Mouse (Mus musculus): ENCODE data around the gene Mphosph6. TPM values are rescaled to one million over a fixed set of nuclear protein-coding genes. Genes with fewer than 3 reads are reported as not detected.

Mphosph6 gene
- total RNA-seq, 2 experiments from 2014 or later = 20.3 to 22.9 TPM

DNA sequence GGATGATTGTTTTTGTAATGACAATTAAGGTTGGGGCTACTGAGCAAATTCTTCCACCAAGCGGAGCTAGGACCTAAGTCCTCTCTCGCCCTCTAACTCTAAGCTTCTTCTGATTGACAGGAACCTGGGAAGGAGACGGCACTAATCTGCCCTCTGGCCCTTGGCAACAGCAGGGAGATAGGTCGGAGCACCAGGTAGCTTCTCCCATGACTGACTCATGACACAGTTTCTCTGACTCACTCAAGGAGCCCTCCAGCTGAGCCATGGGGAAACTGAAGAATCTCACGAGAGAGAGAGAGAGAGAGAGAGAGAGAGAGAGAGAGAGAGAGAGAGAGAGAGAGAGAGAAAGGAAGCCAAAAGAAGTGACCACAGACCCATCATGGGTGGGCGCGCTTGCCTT lies 32.8 kb downstream of the Mphosph6 start:
- DNase-seq = no peak

DNA sequence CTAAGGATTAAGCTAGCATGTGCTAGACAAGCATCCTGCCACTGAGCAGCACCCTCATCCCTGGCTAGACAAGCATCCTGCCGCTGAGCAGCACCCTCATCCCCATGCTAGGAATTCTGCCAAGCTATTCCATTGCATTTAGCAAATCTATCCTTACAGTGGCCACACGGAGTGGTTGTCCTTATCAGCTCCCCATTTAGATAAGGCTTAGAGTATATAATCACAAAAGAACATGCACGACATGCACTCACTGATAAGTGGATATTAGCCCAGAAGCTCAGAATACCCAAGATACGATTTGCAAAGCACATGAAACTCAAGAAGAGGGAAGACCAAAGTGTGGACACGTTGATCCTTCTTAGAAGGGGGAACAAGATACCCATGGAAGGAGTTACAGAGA lies 35.8 kb downstream of the Mphosph6 start:
- DNase-seq = no peak

DNA sequence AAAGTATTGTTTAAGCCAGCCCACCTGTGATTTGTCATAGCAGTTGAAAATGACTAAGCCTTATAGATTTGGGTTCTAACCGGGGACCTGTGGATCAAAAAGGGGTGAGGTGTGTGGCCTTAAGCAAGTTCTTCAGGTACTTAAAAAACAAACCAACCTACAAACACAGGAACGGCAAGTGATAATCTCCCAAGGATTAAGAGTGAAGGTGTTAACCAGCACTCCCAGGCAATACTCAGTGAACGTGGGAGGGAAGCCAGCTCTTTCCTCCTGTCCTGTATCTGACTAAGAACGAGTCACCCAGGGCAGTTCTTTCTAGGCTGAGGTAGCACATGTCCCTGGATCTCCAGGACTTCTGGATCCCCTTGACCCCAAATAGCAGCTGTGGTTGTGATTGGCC lies 37.1 kb downstream of the Mphosph6 start:
- DNase-seq = no peak

DNA sequence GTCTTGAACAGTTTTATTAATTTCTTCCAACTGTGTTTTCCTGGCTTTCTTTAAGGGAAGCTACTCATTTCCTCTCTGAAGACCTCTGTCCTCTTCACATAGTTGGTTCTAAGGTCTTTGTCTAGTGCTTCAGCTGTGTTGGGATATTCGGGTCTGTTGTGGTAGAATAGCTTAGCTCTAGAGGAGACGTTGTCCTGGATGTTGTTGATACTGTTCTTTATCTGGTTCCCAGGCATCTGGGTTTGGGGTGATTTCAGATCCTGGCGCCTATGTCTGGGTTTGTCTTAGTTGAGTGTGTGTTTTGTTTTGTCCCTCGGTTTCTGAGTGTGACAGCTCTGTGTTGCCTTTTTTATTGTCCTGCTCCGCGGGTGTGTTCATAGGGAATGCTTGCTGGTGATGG lies 39.0 kb downstream of the Mphosph6 start:
- DNase-seq = no peak

DNA sequence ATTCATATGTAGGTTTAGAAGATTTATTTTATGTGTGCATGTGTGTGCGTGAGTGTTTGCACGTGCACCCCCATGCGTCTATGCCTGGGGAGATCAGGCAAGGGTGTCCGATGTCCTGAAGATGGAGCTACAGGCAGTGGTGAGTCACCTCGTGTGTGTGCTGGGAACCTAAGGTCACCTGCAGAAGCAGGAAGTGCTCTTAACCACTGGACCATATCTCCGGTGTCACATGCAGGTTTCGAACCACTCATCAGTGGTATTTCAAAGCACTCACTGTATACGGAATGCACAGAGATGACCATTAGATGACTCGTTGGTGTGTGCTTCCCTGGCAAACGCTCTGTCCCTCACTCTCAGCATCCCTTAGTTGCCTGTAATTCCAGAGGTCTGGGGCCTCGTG lies 43.8 kb downstream of the Mphosph6 start:
- no peak for DNase-seq

DNA sequence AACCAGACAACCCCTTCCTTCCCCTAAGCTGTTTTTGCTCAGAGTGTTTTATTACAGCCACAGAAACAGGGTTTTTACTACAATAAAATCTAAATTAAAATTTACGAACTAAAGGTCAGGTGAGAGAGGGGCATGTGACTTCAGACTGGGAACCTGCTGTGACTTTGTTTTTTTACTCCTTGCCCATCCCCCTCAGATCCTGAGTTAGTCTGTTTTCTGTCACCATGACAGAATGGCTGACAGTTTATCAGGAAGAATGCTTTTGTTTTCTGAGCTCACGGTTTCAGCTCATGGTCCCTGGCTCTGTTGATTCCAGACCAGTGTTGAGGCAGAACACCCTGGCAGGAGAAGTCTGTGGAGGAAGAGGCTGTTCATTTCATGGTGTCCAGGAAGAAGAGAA lies 52.3 kb downstream of the Mphosph6 start:
- no peak for DNase-seq

DNA sequence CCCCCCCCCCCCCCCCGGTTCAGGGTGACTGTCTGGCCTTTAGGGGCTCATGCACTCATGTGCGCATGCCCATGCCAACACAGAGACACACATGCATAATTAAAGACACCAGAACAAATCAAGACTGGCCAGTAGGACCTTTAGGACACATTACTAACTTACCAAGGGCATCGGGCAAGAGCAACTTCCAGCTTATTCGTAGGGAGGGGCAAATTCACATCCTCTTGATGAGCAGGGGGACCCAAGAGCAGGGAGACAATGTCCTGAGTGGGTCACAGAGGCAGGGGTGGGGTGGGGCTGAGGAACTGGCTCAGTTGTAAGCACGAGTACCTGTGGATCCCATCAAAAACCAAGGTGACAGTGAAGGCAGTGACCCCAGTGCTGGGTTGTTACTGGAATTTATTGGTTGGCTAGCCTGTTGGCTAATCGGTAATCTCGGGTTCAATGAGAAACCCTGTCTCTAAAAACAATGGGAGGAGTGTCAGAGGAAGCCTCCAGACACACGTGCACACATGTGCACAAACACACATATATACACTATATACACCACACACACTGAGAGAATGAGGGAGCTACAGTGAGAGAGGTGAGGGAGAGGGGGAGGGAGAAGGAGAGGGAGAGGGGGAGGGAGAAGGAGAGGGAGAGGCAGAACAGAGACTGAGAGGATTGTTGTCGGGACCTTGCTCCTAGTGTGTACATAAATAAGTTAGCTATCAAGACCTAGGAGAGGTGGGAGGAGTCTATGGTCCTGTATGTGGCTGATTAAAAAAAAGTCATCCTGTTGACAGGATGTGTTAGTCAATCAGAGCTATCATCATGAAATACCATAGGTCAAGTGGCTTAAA lies 53.6 kb downstream of the Mphosph6 start:
- no peak for DNase-seq

GRCm38 (mm10) chr8:117747428-117747827 lies 54.3 kb downstream of the Mphosph6 start:
- no peak for DNase-seq

- no peak for DNase-seq
Observed at GRCm38 (mm10) chr8:117746651-117747050, 55.1 kb downstream of the Mphosph6 start.

- DNase-seq = peak; percentile 14
Observed at GRCm38 (mm10) chr8:117742431-117743012, 59.2 kb downstream of the Mphosph6 start.

Other genes with a start within 250 kb of the Mphosph6 start
- gene Sdr42e1, start 128.3 kb downstream of the Mphosph6 start, total RNA-seq (2021) = 1 to 10 TPM in 1 of 2 experiments, under 1 TPM in 1; 0.67 to 1.0 TPM
- not detected for gene Hsd17b2, start 100.0 kb downstream of the Mphosph6 start, total RNA-seq (2021)

Data from heart, postnatal 4 days (tissue).